Mouse (Mus musculus) lung, postnatal 10 days (tissue): Measurements from ENCODE around the gene Pdzd2.

Experiments used
- DNase-seq: peaks from one replicate; pipeline ENCODE4 v3.0.0; 2021

Gene Pdzd2

DNA sequence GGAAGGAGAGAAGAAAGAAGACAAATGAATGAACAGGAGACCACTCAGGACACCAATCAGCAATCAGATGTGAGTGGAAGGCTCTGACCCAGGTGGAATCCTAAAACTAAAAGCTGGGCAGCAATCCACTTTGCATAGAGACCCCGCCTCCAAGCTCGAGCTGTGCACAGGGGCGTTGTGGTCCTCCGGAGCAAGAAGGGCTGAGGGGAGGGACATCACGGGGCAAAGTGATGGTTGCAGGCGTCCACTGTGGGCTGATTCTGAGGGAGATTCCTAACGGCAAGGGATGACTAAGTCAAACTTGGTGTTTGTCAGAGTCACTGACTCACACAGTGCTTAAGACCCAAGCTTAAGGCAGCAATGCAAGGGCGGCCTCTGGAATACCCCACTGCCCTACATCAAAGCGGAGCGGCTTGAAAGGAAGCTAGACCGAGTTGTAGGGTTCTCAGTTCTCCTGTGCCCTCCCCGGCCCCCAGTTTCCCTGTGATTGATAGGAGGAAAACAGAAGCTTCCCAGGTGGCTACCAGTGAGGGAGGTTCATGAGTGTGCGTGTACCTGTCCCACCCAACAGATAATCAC, 314.6 kb downstream of the Pdzd2 start:
- no peak for DNase-seq

DNA sequence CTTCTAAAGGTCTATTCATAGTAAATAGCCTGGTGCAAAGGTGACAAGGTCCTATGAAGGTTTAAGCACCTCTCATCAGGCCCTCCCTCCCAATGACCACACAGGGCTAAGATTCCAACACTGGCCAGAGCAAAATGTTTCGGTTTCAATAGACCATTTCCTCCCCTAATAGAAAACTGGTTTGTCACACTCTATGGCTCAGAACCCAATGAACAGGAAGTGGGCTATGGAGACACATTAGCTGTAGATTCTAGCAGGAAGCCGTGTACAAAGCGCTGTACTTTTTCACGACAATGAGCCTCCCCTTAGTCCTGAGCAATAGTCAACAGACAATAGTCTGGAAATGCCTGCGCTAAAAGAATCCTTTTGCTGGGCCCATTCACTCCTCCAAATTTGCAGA, 315.5 kb downstream of the Pdzd2 start:
- no peak for DNase-seq

DNA sequence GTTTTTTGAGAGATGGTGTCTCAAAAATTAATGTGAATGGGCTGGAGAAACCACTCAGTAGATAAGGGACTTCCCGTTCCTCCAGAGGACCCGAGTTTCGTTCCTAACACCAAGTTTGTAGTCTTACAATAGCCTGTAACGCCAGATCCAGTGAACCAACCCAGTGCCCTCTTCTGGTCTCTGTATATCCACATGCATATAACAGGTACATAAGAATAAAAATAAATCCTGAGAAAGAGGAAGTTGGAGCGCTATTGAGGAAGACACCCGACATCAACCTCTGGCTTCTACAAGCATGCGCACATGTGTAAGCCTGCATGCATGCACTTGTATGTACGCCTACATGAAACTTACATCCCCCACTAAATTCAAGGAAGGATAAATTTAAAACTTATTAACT, 318.8 kb downstream of the Pdzd2 start:
- DNase-seq: no peak

DNA sequence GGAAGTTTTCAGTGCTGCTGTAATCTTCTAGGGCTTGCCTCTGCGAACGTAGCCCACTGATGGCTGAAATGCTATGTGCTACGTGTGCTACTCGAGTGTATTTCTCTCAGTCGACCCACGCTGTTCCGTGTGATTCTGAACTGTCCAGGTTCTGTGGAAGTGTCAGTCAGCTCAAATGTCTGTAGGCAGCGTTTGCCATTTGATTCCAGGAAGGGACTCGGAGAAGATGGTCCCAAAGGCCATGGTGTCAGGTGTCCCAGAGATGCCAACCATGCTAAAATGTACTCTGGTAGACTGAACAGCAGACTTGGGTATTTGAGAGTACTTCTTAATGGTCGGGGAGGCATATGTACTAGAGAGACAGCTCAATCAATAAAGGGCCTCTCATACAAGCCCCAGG, 319.3 kb downstream of the Pdzd2 start:
- DNase-seq: no peak

DNA sequence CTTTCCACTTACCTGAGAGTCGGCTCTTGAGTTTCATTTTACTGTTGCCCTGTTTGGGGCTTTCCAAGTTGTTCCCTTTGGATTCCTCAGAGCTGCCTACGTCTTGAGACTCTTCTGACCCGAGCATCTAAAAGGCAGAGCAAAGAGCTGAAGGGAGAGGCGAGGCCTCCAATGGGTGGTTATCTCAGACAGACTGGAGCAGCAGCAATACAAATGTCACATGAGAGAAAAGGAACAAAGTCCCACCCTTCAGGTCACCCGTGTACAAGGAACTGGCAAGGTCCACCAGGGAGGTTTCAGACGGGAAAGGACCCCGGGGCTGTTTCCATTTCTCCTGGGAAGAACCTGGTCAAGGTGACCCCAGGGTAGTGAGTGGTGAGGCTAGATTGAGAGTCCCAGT, 320.3 kb downstream of the Pdzd2 start:
- DNase-seq: no peak

DNA sequence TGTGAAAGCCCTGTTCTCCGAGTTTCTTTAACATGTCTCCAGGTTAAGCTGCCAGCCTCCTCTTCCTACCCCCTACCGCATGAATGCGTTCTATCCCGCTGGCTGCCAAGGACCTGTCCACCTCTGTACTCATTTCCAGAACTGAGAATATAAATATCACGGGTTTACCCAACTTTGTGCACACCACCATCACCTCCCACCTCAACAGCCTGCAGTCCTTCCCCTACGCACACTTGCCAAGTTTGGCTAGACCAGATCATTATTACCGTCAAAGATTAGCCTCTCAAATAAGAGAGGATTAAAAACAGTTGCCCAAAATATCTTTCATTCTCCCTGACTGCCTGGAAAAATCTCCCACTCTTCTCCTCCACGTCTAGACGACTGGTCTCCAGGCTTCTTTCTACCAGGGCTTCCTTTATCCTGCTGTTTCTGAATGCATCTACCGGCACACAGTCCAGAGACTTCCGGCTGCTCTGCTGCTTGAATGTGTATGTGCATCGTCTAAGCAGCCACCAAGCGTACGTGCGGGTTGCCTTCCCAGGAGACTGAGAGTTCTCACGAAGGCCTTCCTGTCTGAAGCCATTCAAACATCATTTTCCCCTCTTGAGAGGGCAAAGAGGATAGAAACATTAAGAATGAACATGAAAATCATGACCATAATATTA, 324.1 kb downstream of the Pdzd2 start:
- DNase-seq: no peak

DNA sequence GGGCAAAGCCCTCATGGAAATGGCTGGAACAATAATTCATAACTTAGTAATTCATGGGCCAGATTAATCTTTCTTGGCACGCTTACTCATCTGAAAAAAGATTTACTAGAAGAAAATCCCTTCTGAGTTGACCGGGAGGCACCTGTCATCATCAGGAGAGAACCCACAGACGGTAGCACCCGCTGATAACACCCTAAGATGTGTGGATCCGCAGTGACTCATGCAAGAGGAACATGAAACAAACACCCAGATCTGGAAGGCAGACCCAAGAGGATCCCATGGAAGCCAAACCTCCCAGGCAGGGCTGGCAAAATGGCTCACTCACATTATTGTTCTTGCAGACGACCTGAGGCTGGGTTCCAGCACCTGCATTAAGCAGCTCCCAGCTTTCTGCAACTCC, 325.0 kb downstream of the Pdzd2 start:
- no peak for DNase-seq

DNA sequence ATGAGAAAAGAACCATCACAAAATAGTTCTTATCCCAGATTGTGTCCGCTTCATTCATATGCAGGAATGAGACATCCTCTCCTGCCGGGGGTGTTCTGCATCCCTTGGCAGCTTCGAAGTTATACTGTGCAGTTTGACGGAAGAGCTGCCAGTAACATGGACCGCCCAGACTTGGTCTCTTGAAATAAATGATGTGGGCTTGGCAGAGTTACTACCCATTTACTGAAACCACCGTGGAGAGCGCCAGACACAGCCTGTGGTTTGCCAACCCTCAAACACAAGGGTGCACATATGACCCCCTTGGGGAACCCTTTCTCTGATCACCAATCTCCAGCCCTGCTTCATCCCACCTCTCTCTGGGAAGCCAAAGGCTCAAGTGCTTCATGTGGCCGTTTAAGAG, 331.5 kb downstream of the Pdzd2 start:
- DNase-seq: no peak

DNA sequence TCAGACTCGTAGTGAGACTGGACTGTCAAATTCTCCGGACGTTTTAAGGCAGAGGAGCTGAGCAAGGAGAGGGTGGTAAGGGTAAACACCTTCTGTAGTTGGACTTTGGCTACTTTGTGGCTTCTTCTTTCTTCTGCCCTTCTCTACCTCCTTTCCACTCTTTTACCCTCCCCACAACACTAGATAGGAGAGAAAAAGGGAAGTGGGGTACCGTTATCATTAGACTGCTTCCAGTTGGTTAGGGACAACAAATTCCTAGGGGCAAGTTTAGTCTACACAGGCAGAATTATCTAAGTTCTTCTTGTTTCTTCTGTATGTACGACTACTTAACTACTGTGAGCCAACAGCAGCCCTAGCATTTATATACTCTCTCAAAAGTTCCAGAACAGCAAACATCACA, 334.1 kb downstream of the Pdzd2 start:
- no peak for DNase-seq

DNA sequence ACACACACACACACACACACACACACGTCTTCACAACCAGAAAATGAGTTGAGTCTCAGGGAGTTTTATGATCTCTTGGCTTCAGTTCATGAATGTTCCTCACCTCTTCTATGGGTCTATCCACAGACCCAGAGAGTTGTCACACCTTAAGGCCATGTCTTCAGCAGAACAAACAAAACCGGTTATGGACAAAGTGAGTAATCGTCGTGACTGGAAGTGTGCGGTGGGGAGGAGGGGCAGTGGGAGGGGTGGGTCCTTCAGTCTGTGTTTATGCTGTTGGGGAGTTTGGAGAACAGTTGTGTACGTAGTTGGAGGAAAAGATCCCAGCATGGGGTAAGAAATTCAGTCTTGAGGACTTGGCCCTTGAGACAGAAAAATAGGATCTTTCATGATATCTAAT, 342.7 kb downstream of the Pdzd2 start:
- no peak for DNase-seq

DNA sequence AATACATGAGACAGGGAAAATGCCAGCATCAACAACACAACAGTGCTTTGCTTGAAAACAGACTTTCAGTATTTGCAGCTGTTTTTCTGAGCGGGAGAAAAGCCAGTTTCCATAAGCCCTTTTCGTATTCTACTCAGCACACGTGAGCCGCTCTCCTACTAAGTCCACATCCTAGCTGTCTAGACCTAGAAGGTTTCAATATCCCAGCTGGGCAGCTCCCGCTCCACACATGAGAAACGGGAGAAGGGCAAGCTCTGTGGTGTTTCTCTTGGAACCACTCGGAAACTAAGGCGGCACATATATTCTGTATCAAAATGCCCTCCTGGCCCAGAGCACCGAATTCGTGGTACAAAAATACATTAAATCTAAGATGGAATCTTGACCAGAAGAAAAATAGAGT, 345.0 kb downstream of the Pdzd2 start:
- no peak for DNase-seq

DNA sequence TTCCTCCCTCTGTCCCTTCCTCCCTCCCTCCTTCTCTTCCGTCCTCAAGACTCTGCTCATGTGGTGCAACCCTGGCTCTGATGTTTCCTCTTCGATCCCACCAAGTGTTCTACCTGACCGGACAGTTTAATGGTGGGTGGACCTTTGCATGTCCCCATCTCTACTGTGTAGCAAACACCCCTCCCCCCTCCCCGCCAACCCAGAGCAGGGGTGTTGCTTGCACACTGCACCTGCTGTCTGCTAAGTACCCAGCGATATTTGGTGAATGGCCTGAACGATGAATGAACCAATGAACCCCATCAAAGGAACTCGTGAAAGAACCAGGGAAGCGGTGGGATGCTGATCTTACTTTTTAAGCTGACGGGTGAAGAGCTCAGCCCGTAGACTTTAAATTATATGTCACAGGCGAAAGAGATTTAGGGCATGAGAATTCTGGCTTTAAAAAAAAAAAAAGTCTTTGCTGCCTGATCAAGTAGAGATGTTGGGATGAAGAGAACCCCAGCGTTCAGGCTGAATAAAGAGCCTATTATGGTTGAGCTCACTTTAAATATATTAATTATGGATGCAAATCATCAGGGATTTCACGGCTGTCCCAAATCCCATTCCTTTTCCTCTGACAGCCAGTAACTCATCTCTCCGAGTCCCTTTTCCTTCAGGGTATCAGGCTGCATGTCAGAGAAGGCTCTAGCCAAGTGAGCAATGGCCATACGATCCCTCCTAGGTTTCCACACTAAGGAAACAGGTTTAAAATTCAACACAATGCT, 350.8 kb downstream of the Pdzd2 start:
- DNase-seq: no peak

DNA sequence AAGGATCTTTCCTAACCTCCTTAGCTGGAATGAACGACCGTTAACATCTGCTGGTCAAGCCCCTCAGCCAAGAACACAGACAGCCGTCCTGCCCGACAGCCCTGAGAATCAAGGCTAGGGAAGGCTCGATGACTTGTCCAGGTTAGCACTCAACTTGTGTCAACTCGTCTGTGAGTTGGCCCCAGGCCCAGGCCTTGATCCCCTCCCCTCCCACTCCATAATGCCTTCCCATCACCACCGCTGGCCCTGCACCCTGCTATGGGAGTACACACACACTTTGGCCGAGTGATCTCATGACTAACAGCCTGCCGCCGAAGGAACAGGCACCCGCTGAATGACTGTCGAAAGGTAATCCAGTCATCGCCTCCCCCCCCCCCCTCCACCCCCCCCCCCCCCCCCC, 355.0 kb downstream of the Pdzd2 start:
- no peak for DNase-seq

DNA sequence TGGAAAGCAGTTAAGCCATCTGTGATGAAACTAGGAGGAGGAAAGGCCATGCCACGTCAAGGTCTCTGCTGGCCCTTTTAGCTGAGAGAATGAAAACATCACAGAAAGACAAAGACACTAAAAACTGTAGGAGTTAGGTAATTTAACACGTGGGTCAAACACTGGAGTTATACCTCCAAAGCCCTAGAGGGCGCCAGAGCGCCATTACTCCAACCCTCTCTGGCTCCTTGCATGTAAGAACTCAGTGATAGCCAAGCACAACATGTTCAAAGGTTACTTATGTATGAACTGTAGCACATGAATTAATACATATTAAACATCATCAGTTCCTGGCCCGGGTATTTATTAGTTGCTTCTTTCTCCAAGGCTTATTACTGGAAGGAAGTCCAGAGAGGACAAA, 359.2 kb downstream of the Pdzd2 start:
- peak; percentile 63 for DNase-seq

DNA sequence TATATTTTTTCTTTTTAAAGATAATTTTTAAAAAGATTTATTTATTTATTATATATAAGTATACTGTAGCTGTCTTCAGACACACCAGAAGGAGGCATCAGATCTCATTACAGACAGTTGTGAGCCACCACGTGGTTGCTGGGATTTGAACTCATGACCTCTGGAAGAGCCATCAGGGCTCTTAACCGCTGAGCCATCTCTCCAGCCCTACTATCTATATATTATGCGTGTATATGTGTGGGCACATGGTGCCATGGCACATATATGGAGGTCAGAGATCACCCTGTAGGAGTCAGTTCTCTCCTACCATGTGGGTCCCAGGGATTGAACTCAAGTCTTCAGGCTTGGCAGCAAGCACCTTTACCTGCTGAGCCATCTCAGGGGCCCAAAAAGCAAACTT, 359.7 kb downstream of the Pdzd2 start:
- DNase-seq: no peak

DNA sequence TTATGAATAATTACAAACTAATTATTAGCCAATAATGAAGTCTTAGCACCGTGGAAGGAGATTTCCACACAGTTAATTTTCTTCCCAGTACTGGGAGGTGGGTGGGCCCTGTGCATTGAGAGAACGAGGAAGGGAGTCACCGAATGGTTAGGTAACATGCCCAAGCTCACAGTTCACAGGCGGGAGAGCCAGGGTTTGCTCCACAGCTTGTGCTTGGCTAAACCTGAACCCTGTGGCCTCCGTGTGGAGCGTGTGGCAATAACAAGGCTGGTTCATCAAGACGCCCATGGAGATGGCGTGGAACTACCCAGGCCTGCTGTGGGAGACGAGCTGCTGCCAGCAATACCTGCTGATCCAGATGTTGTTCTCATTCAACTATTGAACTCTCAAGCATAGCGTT, 361.9 kb downstream of the Pdzd2 start:
- no peak for DNase-seq

DNA sequence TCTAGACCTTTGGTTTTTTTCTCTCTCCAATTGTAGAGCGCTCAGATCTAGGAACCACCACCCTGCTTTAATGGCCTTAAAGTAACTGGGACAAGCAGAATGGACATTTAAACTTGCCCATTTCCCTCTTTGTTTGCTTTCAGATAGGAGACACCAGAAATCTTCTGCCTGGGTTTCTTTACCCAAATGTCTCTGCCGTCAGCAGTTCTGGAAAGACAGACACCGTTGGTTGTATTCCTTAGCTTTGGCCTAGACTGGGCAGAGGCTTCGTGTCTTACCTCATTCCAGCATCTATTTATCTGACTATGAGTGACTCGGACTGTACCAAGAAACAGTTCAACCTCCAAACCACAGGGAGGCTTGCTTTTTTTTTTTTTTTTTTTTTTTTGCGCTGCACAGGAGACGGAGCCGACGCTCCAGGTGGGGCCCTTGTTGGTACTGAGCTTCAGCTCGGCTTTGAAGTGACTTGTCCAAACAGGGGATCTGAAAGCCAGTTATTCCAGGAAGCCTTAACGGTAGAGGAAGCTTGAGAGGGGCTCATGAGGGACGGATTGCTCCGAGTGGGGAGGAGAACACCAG, 363.1 kb downstream of the Pdzd2 start:
- DNase-seq: no peak

DNA sequence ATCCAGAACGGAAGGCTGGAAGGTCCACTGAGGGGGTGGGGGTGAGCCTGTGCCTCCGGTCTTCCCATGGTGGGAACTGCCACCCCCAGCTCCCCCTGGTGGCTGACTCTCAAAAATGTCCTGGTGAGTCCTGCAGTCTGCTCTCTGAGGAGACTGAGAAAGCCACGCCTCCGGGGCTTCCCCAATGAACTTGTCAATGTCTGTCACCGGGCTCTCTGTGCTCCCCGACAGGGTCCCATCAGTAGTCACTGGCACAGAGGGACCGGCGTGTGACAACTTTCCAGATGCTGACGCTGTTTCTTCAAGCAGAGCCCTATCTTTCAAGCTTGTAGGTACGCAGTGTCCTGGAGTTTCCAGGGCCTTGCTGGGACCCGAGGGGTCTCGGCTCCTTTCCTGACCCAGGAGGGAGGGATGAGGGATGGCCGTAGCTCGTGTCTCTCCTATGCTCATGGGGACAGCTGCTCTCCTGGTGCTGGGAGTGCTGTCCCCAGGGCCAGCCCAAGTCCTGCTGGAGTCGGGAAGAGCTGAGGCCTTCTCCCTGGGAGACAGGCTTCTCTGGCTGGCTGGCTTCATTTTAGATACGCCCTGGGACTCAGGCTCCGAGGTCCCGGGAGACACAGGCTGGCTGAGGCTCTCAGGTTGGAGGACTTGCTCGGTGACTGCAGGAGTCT, 363.9 kb downstream of the Pdzd2 start:
- DNase-seq: peak; percentile 98

DNA sequence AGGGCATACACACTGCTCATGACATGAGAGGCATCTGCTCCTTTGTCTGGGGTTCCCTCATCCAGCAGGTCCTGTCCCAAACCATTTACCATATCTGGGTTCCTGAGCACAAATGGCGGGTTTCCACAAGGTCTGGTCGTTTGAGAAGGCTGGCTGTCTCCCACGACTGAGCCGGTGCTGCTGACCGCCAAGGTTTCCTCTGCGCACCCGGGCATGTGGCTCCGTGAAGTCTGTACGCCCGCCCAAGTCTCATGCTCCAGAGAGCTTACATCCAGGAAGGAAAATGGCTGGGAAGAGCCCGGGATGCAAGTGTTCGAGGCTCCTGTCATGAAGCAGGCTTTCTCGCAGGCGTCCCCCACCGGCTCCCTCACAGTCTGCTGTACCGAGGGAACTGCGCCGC, 364.8 kb downstream of the Pdzd2 start:
- DNase-seq: no peak

DNA sequence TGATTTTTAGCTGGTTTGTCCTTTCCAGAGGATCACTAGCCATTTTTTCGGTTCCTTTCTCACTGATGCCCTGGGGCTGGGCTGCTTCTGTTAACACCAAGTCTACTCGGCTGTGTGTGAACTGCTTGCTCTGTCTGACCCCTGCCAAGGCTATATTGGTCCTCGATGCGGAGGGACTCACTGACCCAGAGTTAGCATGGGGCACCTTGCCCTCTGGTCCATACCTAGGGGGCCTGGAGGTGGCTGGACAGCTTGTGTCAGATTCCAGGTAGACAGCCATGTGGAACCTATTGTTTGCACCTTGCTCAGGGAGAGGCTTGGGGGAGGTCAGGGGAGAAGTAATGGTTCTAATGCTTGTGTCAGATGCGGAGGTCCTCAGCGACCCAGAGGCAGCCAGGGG, 365.8 kb downstream of the Pdzd2 start:
- DNase-seq: no peak

DNA sequence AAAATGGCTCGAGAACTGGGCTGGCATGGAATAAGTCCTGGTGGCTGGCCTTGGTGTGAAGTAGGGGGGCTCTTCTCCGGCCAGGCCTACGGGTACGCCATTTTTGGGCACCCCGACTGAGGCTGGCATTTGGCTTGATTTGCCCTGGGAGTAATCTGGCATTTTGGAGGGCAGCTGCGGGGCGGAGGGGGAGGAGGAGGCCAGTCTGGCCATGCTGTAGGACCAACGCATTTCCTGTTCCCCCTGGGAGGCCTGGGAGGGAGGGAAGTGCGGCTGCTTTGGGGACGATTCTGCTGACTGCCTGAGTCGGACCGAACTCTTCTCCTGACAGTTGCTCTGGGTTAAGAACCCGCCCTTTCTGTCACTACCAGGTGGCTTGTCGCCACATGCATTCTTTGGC, 366.2 kb downstream of the Pdzd2 start:
- DNase-seq: peak; percentile 39

DNA sequence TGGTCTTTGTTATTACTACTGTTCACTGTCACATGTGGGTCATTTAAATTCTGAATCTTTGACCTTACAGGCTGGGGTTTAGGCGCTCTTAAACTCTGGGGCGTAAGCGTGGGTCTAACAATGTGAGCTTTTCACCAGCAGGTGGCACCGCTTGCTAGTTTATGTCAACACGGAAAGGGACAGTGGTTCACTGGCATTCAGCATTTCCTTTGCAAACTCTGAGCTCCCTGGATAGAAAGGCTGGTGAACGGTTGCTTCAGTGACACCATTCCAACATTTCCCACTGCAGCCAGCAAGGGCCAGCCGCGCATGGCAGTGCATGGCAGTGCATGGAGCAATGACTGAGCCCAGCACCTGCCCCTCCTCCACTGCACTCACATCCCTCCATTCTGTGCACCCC, 368.5 kb downstream of the Pdzd2 start:
- DNase-seq: peak; percentile 86

DNA sequence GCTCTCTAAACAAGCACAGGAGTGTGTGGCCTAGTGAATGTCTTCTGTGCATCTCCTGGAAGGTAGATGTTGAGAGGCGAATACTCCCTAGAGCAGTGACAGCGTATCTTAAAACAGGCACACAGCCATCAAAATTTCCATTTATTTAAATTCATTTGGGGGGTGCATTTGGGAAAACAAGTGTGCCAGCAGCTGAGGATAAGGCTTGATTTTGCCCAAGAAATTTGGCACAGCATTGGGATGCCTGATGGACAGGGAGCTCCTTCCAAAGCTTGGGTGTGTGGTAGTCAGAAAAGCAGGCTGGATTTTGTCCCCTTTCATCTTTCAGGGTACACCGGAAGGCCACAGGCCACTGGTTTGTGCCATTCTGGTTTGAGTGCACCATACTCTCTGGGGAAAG, 369.6 kb downstream of the Pdzd2 start:
- no peak for DNase-seq

DNA sequence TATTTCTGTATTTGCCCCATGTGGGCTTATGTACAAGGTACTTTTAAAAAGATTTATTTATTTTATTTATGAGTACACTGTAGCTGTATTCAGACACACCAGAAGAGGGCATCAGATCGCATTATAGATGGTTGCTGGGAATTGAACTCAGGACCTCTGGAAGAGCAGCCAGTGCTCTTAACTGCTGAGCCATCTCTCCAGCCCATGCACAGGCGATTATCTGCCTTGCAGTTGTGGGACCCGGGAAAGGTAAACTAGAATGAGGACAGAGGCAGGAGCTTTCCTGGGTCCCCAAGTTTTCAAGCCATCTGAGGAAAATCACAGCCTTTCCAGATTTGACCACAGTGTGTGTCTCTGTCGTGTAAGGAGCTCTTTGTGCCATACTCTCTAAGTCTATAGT, 370.9 kb downstream of the Pdzd2 start:
- no peak for DNase-seq
